Mouse (Mus musculus): ENCODE measurements around the gene Hnrnpl.

GRCm38 (mm10) chr7:28794496-28794895, 13.8 kb upstream of the Hnrnpl start:
- TF ChIP-seq CTCF (IDR thresholded peaks at IDR 0.05) (no peak), EP300 (IDR thresholded peaks at IDR 0.05) (no peak)

Data from lung, postnatal 0 days (tissue).